Mouse (Mus musculus) hematopoietic stem cell, adult 5-6 weeks (primary cell): ENCODE results near the gene Myh11. TPM values are rescaled to one million over a fixed set of nuclear protein-coding genes. Genes with fewer than 3 reads are reported as not detected.
A peak's percentile ranks its signal among the peaks of the same experiment; 100 is the strongest.

Experiments
- ATAC-seq, 2 experiments: fragments of 125-278 bp in 1 of 2; replicated peaks in 1 of 2; 2 replicates each; pipeline ENCODE4 v1.8.0; 2016 to 2017; ENCODE audit warnings: inconsistent platforms in 2 of 2, mild to moderate bottlenecking in 2 of 2, moderate number of reproducible peaks in 2 of 2, low read depth in 1 of 2, moderate TSS enrichment in 1 of 2; ENCODE audit not compliant: low FRiP score in 2 of 2, poor library complexity in 2 of 2, severe bottlenecking in 2 of 2, insufficient read depth in 1 of 2, low TSS enrichment in 1 of 2
- total RNA-seq: library from RNA; stranded (forward); fragments of 172-1452, 232-1000 nt; gene quantifications from 2 replicates; pipeline ENCODE4 v1.2.3, GENCODE M21; 2017

The Myh11 gene
- total RNA-seq, 1 experiment from 2014 or later: not detected

- ATAC-seq: no peak
These were observed 4.1 kb upstream of the Myh11 start for GRCm38 (mm10) chr16:14295291-14295690.

- ATAC-seq: no peak
These were observed 1.3 kb upstream of the Myh11 start for GRCm38 (mm10) chr16:14292205-14293199.

- no peak for ATAC-seq
These were observed 18.7 kb downstream of the Myh11 start for GRCm38 (mm10) chr16:14272374-14272965.

- ATAC-seq: 0 out of 4 replicates have a peak, but pooled peaks have one; percentile 29 to 34
These were observed 25.8 kb downstream of the Myh11 start for GRCm38 (mm10) chr16:14265203-14265920.

- ATAC-seq: no peak
These were observed 26.7 kb downstream of the Myh11 start for GRCm38 (mm10) chr16:14264504-14264903.

- no peak for ATAC-seq
These were observed 27.9 kb downstream of the Myh11 start for GRCm38 (mm10) chr16:14263241-14263640.

- no peak for ATAC-seq
These were observed 28.8 kb downstream of the Myh11 start for GRCm38 (mm10) chr16:14262410-14262809.

- no peak for ATAC-seq
These were observed 32.3 kb downstream of the Myh11 start for GRCm38 (mm10) chr16:14258856-14259255.

- no peak for ATAC-seq
These were observed 37.6 kb downstream of the Myh11 start for GRCm38 (mm10) chr16:14253586-14253985.

GRCm38 (mm10) chr16:14252877-14253276, 38.3 kb downstream of the Myh11 start:
- no peak for ATAC-seq

GRCm38 (mm10) chr16:14249913-14250312, 41.3 kb downstream of the Myh11 start:
- no peak for ATAC-seq

- no peak; a peak in 1 of 4 replicates for ATAC-seq
These were observed 48.6 kb downstream of the Myh11 start for GRCm38 (mm10) chr16:14242553-14242952.

- no peak for ATAC-seq
These were observed 49.1 kb downstream of the Myh11 start for GRCm38 (mm10) chr16:14242059-14242458.

GRCm38 (mm10) chr16:14237100-14237723, 54.0 kb downstream of the Myh11 start:
- peak; percentile 80 to 92 for ATAC-seq

GRCm38 (mm10) chr16:14215156-14215555, 76.0 kb downstream of the Myh11 start:
- ATAC-seq: no peak

GRCm38 (mm10) chr16:14198798-14199197, 92.4 kb downstream of the Myh11 start:
- no peak for ATAC-seq

GRCm38 (mm10) chr16:14195427-14195826, 95.7 kb downstream of the Myh11 start:
- peak; percentile 25 to 47; a peak in 1 of 4 replicates for ATAC-seq
